Mouse (Mus musculus): ENCODE measurements around the gene Paxip1. TPM values are rescaled to one million over a fixed set of nuclear protein-coding genes. Genes with fewer than 3 reads are reported as not detected.

Paxip1 gene
- polyA plus RNA-seq, 1 experiment = 19.4 TPM

- TF ChIP-seq POLR2A (IDR thresholded peaks at IDR 0.05; ENCODE audit: borderline replicate concordance, low read depth, low read length) = no peak
- TF ChIP-seq CTCF (IDR thresholded peaks at IDR 0.05; ENCODE audit: low read depth, low read length) = no peak
- Histone ChIP-seq H3K4me3 (ENCODE audit: insufficient read depth, low read length) (no peak overlapping the region), H3K27ac (ENCODE audit: insufficient read depth, low read depth, low read length) (no peak overlapping the region), H3K4me1 (ENCODE audit: control insufficient read depth, insufficient read depth, low read length) (no peaks in the 10 kb centered on the region)
Measured at GRCm38 (mm10) chr5:27707283-27707682, 84.2 kb downstream of the Paxip1 start.

GRCm38 (mm10) chr5:27706551-27706950, 84.9 kb downstream of the Paxip1 start:
- Histone ChIP-seq H3K4me1 (ENCODE audit: control insufficient read depth, insufficient read depth, low read length) (no peaks in the 10 kb centered on the region), H3K4me3 (ENCODE audit: insufficient read depth, low read length) (no peak overlapping the region), H3K27ac (ENCODE audit: insufficient read depth, low read depth, low read length) (no peak overlapping the region)
- no peak for TF ChIP-seq CTCF (IDR thresholded peaks at IDR 0.05; ENCODE audit: low read depth, low read length)
- TF ChIP-seq POLR2A (IDR thresholded peaks at IDR 0.05; ENCODE audit: borderline replicate concordance, low read depth, low read length) = no peak

- no peaks in the 10 kb centered on the region for H3K4me1 ChIP-seq (ENCODE audit: control insufficient read depth, insufficient read depth, low read length)
- no peak overlapping the region for H3K4me3 ChIP-seq (ENCODE audit: insufficient read depth, low read length)
- H3K27ac ChIP-seq (ENCODE audit: insufficient read depth, low read depth, low read length) = no peak overlapping the region
- no peak for TF ChIP-seq CTCF (IDR thresholded peaks at IDR 0.05; ENCODE audit: low read depth, low read length)
- TF ChIP-seq POLR2A (IDR thresholded peaks at IDR 0.05; ENCODE audit: borderline replicate concordance, low read depth, low read length) = no peak
Measured at GRCm38 (mm10) chr5:27705020-27705419, 86.5 kb downstream of the Paxip1 start.

GRCm38 (mm10) chr5:27702482-27702881, 89.0 kb downstream of the Paxip1 start:
- no peak for TF ChIP-seq CTCF (IDR thresholded peaks at IDR 0.05; ENCODE audit: low read depth, low read length)
- TF ChIP-seq POLR2A (IDR thresholded peaks at IDR 0.05; ENCODE audit: borderline replicate concordance, low read depth, low read length) = no peak
- Histone ChIP-seq H3K27ac (ENCODE audit: insufficient read depth, low read depth, low read length) (no peak overlapping the region), H3K4me3 (ENCODE audit: insufficient read depth, low read length) (no peak overlapping the region), H3K4me1 (ENCODE audit: control insufficient read depth, insufficient read depth, low read length) (no peaks in the 10 kb centered on the region)

Other genes starting within 250 kb of the Paxip1 start
- not detected in 2 replicates for gene Htr5a, start 50.5 kb upstream of the Paxip1 start, polyA plus RNA-seq (2012; ENCODE audit: insufficient read depth, insufficient read length, missing spikeins)